Mouse (Mus musculus): Measurements from ENCODE around the gene Gm11549.

- no peak for TF ChIP-seq CTCF (IDR thresholded peaks at IDR 0.05; ENCODE audit: insufficient read depth, low read depth, low read length)
- TF ChIP-seq POLR2A (IDR thresholded peaks at IDR 0.05; ENCODE audit: insufficient read depth, low read depth, low read length) = no peak
Observed at GRCm38 (mm10) chr3:36474421-36474820, 47.2 kb downstream of the Gm11549 start.
